Mouse (Mus musculus): ENCODE results near the gene Krcc1.

- no peak for TF ChIP-seq CTCF (IDR thresholded peaks at IDR 0.05; ENCODE audit: control insufficient read depth, insufficient read depth, low read length)
- no peak for TF ChIP-seq POLR2A (IDR thresholded peaks at IDR 0.05; ENCODE audit: borderline replicate concordance, control insufficient read depth, low read depth, low read length)
Measured at GRCm38 (mm10) chr6:71235121-71235520, 36.4 kb upstream of the Krcc1 start.
